Mouse (Mus musculus) liver, adult 2 months (tissue): ENCODE measurements around the gene Xpnpep1.

Experiments
- CTCF ChIP-seq: fragments of 200-500 bp; IDR thresholded peaks from 2 replicates; pipeline ENCODE4 v1.5.1; 2011; ENCODE audit warnings: low read depth, low read length, control low read depth
- POLR2A ChIP-seq: fragments of 200-500 bp; IDR thresholded peaks from 2 replicates; pipeline ENCODE4 v1.6.1; 2011; ENCODE audit warnings: low read length, control low read depth; ENCODE audit not compliant: insufficient read depth; ENCODE audit errors: extremely low read depth

GRCm38 (mm10) chr19:53078271-53079085, 38.5 kb upstream of the Xpnpep1 start:
- TF ChIP-seq CTCF: no peak
- no peak for TF ChIP-seq POLR2A
